In the genomic region with DNA sequence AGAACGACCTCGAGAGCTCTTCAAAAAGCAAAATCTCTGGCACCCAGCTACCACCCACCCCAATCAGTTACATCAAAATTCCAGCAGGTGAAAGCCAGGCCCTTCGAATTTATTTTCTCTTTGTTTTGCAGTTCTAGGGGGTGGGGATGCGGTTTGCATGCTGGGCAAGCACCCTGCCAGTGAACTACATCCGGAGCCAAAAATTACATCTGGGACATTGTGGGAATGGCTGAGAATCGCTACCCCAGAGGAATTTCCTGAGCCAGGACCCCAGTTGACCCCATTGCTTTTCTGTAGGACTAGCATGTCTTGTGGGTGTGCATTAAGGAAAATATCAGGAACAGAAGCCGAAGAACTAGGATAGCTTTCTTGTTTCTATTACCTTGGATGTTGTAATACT, we compare ENCODE assay signal across 25 mouse cellular contexts. TPM values are rescaled to one million over a fixed set of nuclear protein-coding genes. Genes with fewer than 3 reads are reported as not detected.
DNase-seq lines count a peak whose midpoint lies in the region; ATAC-seq and TF ChIP-seq lines count a peak whose summit lies in the region.
"Had no signal": no experiment of that assay in that cellular context is flagged by ENCODE, and none has a peak within 500 bp of the region (broad histone marks: within the 10 kb centered on the region; RNA-seq: fewer than 3 reads in every experiment).

No protein-coding gene starts in this region.

- peak; percentile 32 for DNase-seq in gastrocnemius, adult 2 months
- DNase-seq in gastrocnemius, postnatal 14 days = no peak
- peak; percentile 34 to 43 for DNase-seq in heart, adult 9 months (ENCODE audit: low spot score in 2 of 2)
- DNase-seq in heart, postnatal 36 days = no peak
- DNase-seq in kidney, postnatal 10 days = peak; percentile 44
- peak; percentile 19 for DNase-seq in lung, postnatal 10 days
- no peak for DNase-seq in lung, postnatal 25 days (ENCODE audit: low spot score)
- DNase-seq: adrenal gland, adult 8-10 months; adrenal gland, postnatal 36 days; B cell, adult 2 months; cerebellum, adult 2 months; cerebellum, postnatal 10 days; forebrain, postnatal 0 days; gastrocnemius, postnatal 36 days had no signal

- no peaks in the 10 kb centered on the region for H3K4me1 ChIP-seq in kidney, embryonic 15.5 days
- H3K4me1 ChIP-seq: embryonic facial prominence, embryonic 10.5 days; forebrain, embryonic 13.5 days; hindbrain, embryonic 13.5 days had no signal

- WGBS in kidney, embryonic 15.5 days = 73% methylated on average over 7 of the region's 7 CpGs

- H3K36me3 ChIP-seq in kidney, embryonic 15.5 days = peaks cover 97% of the 10 kb centered on the region

- no peaks in the 10 kb centered on the region for H3K9me3 ChIP-seq in kidney, embryonic 15.5 days (replicated peaks)
- H3K9me3 ChIP-seq: embryonic facial prominence, embryonic 10.5 days; forebrain, embryonic 13.5 days; G1E; heart, embryonic 13.5 days; hindbrain, embryonic 13.5 days had no signal

- H3K9ac ChIP-seq in kidney, embryonic 15.5 days = no peak overlapping the region
- H3K9ac ChIP-seq: forebrain, embryonic 13.5 days; forebrain, postnatal 0 days; heart, embryonic 13.5 days; hindbrain, embryonic 13.5 days had no signal

- no peak overlapping the region; the same call in 1 of the 2 replicates for H3K27ac ChIP-seq in gastrocnemius, adult 2 months
- H3K27ac ChIP-seq in kidney, embryonic 15.5 days = no peak overlapping the region
- H3K27ac ChIP-seq: embryonic facial prominence, embryonic 10.5 days; forebrain, embryonic 13.5 days; heart, embryonic 13.5 days; hindbrain, embryonic 13.5 days; hindbrain, postnatal 0 days had no signal

- peak; percentile 6; the same call in 1 of the 2 replicates for TF ChIP-seq CTCF in gastrocnemius, adult 2 months (IDR thresholded peaks at IDR 0.05)

- no peak for ATAC-seq in kidney, embryonic 15.5 days (replicated peaks; ENCODE audit: low FRiP score)
- ATAC-seq: CD4-positive, CD25-positive, alpha-beta regulatory T cell, adult 4 months; forebrain, embryonic 13.5 days; forebrain, postnatal 0 days; hindbrain, postnatal 0 days had no signal

- H3K27me3 ChIP-seq in kidney, embryonic 15.5 days = no peaks in the 10 kb centered on the region
- H3K27me3 ChIP-seq: forebrain, embryonic 13.5 days; heart, embryonic 13.5 days; hindbrain, embryonic 13.5 days had no signal

- H3K4me2 ChIP-seq in kidney, embryonic 15.5 days = no peak overlapping the region
- H3K4me2 ChIP-seq: forebrain, embryonic 13.5 days; heart, embryonic 13.5 days; hindbrain, embryonic 13.5 days had no signal

- intact Hi-C loops in gastrocnemius, adult 2 months (cut with DNase I) = no loop called here
- intact Hi-C loops in gastrocnemius, postnatal 14 days (cut with DNase I; ENCODE audit: low total_unique reads) = no loop called here
- intact Hi-C loops in heart, postnatal 36 days (cut with DNase I) = no loop called here

- no peak overlapping the region for H3K4me3 ChIP-seq in gastrocnemius, adult 2 months
- no peak overlapping the region for H3K4me3 ChIP-seq in kidney, embryonic 15.5 days (replicated peaks)
- H3K4me3 ChIP-seq: embryonic facial prominence, embryonic 10.5 days; forebrain, embryonic 13.5 days; heart, embryonic 13.5 days; hindbrain, embryonic 13.5 days had no signal

RNA-seq across cellular contexts. Expression of a gene that starts 29.9 kb away (rescaled TPM):
- total RNA-seq in gastrocnemius, adult 2 months (2021) = not detected
- total RNA-seq in gastrocnemius, postnatal 14 days (2021) = not detected
- 1 to 10 TPM; 1.0 to 1.1 TPM for total RNA-seq in heart, postnatal 36 days (2021)
- polyA plus RNA-seq in kidney, embryonic 15.5 days (2015; fragmentation: Nextera tagmentation; extraction: Ambion mirVana) = 0.19 and 0.42 TPM in 2 replicates
- total RNA-seq: forebrain, postnatal 0 days; gastrocnemius, adult 18-20 months; gastrocnemius, postnatal 36 days; hematopoietic stem cell, adult 5-6 weeks; hindbrain, postnatal 0 days had no signal
- polyA plus RNA-seq: CD4-positive, CD25-positive, alpha-beta regulatory T cell, adult 4 months; embryonic facial prominence, embryonic 14.5 days; forebrain, embryonic 13.5 days; G1E; hindbrain, embryonic 13.5 days had no signal

RNA-seq across cellular contexts. Expression of a gene that starts 37.1 kb away (rescaled TPM):
- total RNA-seq in gastrocnemius, adult 2 months (2021) = 10 to 100 TPM; 52.3 to 61.3 TPM
- 10 to 100 TPM; 41.3 to 66.4 TPM for total RNA-seq in gastrocnemius, postnatal 14 days (2021)
- total RNA-seq in heart, postnatal 36 days (2021) = 10 to 100 TPM; 68.7 to 77.8 TPM
- polyA plus RNA-seq in kidney, embryonic 15.5 days (2015; fragmentation: Nextera tagmentation; extraction: Ambion mirVana) = 65.6 TPM in 2 replicates

RNA-seq across cellular contexts. Expression of a gene that starts 54.4 kb away (rescaled TPM):
- 10 to 100 TPM; 30.2 to 54.1 TPM for total RNA-seq in gastrocnemius, adult 2 months (2021)
- 100 to 1,000 TPM; 209 to 290 TPM for total RNA-seq in gastrocnemius, postnatal 14 days (2021)
- 100 to 1,000 TPM in 1 of 2 experiments, 10 to 100 TPM in 1; 80.0 to 103 TPM for total RNA-seq in heart, postnatal 36 days (2021)
- polyA plus RNA-seq in kidney, embryonic 15.5 days (2015; fragmentation: Nextera tagmentation; extraction: Ambion mirVana) = 557 and 571 TPM in 2 replicates

Comparison
In these comparisons a context has a peak if more than half of its experiments do, and no peak if none do; other contexts are left out.
1. DNase-seq: peak in gastrocnemius, adult 2 months (single experiment), heart, adult 9 months (2 of 2), kidney, postnatal 10 days (single experiment) and lung, postnatal 10 days (single experiment); none in gastrocnemius, postnatal 14 days (single experiment), heart, postnatal 36 days (0 of 2) and lung, postnatal 25 days (single experiment).